Mouse (Mus musculus): Measurements from ENCODE around the gene Pclo. TPM values are rescaled to one million over a fixed set of nuclear protein-coding genes. Genes with fewer than 3 reads are reported as not detected.
A peak's percentile ranks its signal among the peaks of the same experiment; 100 is the strongest.
"Not testable (repeated sequence)": the region's sequence is repeated elsewhere in the genome, so short reads cannot be mapped to it uniquely, and the experiment has no call there.

The Pclo gene
- total RNA-seq (2021): 100 to 1,000 TPM; 154 to 163 TPM
- long read RNA-seq, experiment 1, partial matches to known transcripts: 6 of 10 reads
- long read RNA-seq, experiment 1, other reads (novel, unspliced or antisense): 4 of 10 reads
- long read RNA-seq, experiment 2, partial matches to known transcripts: 7 of 9 reads
- long read RNA-seq, experiment 2, other reads (novel, unspliced or antisense): 2 of 9 reads

DNA sequence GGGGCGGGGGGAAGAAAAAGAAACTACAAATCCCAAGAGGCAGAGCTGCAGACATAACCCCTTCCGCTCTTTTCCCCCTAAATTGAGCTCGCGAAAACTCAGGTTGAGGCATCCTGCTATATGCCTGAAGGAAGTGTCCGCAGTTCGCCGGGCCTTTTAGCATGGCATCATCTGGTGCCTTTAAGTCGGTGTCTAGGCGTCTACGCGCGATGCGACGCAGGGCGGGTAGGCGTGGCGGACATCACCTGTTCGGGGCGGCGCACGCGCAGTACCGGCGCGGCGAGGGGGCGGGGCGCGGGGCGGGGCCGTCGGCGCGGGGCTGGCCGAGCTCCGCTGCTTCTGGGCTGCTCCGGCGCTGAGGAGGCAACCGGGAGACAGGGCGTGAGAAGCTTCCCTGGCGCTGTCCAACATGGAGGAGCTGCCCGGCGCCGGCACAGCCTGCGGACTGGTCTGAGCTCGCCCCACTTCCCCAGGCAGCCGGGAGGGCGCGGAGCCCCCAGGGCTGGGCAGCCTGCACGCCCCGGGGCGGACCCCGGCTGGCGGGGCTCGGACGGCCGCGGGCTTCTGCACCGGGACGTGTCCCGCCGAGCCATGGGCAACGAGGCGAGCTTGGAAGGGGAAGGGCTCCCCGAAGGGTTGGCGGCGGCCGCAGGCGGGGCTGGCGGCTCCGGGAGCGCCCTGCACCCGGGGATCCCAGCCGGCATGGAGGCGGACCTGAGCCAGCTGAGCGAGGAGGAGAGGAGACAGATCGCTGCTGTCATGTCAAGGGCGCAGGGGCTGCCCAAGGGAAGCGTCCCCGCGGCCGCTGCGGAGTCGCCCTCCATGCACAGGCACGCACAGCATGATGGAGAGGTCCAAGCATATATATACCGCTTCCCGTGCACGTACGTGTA is at the start of gene Pclo:
Gene Pclo, plus strand, starts transcription at position 288 of the 893 bp plus-strand sequence.
- peak; percentile 90 to 91 for DNase-seq (ENCODE audit: extremely low spot score in 1 of 2, low spot score in 2 of 2)
- intact Hi-C loops (cut with DNase I): no loop called here
- TF ChIP-seq CTCF (IDR thresholded peaks at IDR 0.05): no peak
- peak within 1 kb of the TSS; percentile 95 for H3K27ac ChIP-seq
- H3K4me3 ChIP-seq: peak within 1 kb of the TSS; percentile 88

DNA sequence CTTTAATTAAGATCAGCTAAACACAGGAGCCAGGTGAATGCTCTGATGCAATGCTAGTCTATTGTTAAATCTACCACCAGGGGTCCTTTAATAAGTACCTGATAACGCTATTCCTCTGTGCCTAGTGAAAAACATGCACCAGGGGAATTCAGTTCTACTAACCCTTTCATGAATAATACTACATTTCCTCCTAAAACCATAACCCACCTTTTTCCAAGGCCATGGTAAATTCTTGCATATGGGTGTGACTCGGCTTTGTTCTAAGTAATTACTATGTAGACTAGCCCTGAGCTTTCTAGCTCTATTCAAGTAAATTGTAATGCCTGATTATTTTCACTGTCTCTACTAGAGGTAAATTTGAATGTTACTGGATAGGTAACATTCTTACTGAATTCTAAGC is 20.3 kb upstream of the Pclo start:
- DNase-seq (ENCODE audit: extremely low spot score in 1 of 2, low spot score in 2 of 2); intact Hi-C loops (cut with DNase I): not testable (repeated sequence)

DNA sequence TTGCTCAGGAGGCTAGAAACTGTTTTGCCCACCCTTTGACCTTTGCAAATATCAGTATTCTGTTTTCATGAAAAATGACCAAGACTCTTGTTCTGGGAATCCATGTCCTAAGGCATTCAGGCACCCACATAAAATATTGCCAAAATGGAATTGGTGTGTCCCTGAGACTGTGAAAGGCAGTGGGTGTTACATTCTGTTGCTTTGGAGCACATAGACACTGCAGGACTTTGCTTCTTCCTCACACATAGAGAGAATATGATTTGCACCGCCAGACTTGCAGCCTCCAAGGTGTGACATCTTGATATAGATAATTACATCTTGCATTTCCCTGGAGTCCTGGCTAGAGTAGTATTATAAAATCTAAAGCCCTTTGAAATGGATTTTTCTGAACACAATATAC is 6.2 kb upstream of the Pclo start:
- Histone ChIP-seq H3K4me3 (no peak overlapping the region), H3K27ac (no peak overlapping the region)
- TF ChIP-seq CTCF (IDR thresholded peaks at IDR 0.05): no peak
- no peak for DNase-seq (ENCODE audit: extremely low spot score in 1 of 2, low spot score in 2 of 2)
- intact Hi-C loops (cut with DNase I): loop anchor here (5.0 kb wide), 1 partner anchor 116 kb away; no protein-coding TSS in a partner anchor

More for the DNA sequence above, 20.3 kb upstream of the Pclo start:
- H3K27ac ChIP-seq, H3K4me3 ChIP-seq: not testable (repeated sequence)

DNA sequence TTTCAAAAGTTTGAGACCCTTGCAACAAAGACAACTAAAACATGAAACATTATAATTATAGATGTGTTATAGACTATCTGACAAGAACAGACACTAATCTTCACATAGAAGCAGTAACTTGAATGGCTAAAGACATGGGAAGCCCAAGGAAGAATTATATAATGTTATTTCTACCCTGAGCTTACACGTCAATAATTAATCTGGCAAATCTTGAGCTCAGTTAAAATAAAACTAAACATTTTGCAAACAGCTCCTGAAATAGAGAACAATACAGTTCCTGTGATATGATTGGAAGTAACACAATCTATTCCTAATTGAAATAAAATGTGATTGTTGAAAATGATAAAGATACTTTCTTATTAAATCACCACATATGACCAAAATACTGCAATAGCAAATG is 5.1 kb upstream of the Pclo start:
- intact Hi-C loops (cut with DNase I): loop anchor here (5.0 kb wide), 1 partner anchor 117 kb away; no protein-coding TSS in a partner anchor
- H3K27ac ChIP-seq: no peak overlapping the region
- no peak overlapping the region for H3K4me3 ChIP-seq
- DNase-seq (ENCODE audit: extremely low spot score in 1 of 2, low spot score in 2 of 2): no peak
- TF ChIP-seq CTCF (IDR thresholded peaks at IDR 0.05): no peak

- no peak for DNase-seq (ENCODE audit: extremely low spot score in 1 of 2, low spot score in 2 of 2)
- no peak for TF ChIP-seq CTCF (IDR thresholded peaks at IDR 0.05)
- Histone ChIP-seq H3K27ac (no peak overlapping the region), H3K4me3 (no peak overlapping the region)
- intact Hi-C loops (cut with DNase I): no loop called here
Observed at GRCm38 (mm10) chr5:14518131-14518832, 3.6 kb downstream of the Pclo start.

DNA sequence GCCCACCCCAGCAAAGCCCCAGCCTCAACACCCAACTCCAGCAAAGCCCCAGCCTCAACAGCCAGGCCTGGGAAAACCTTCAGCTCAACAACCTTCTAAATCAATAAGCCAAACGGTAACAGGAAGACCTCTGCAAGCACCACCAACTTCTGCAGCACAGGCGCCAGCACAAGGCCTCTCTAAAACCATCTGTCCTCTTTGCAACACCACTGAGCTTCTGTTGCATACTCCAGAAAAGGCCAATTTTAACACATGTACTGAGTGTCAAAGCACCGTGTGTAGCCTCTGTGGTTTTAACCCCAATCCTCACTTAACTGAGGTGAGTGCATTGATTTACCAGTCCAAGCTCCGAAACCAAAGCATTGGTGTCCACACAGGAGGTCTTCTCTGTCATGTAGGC is 7.3 kb downstream of the Pclo start:
- intact Hi-C loops (cut with DNase I): loop anchor here (10.0 kb wide), 1 partner anchor 283 kb away; no protein-coding TSS in a partner anchor
- no peak for TF ChIP-seq CTCF (IDR thresholded peaks at IDR 0.05)
- H3K27ac ChIP-seq: no peak overlapping the region
- no peak for DNase-seq (ENCODE audit: extremely low spot score in 1 of 2, low spot score in 2 of 2)
- H3K4me3 ChIP-seq: no peak overlapping the region

GRCm38 (mm10) chr5:14526038-14526437 is 11.3 kb downstream of the Pclo start:
- intact Hi-C loops (cut with DNase I): loop anchor here (5.0 to 10.0 kb wide), 2 partner anchors 96 to 279 kb away; no protein-coding TSS in a partner anchor
- no peak overlapping the region for H3K4me3 ChIP-seq

GRCm38 (mm10) chr5:14527796-14528195 is 13.1 kb downstream of the Pclo start:
- no peak for DNase-seq (ENCODE audit: extremely low spot score in 1 of 2, low spot score in 2 of 2)
- intact Hi-C loops (cut with DNase I): loop anchor here (5.0 to 10.0 kb wide), 2 partner anchors 95 to 277 kb away; no protein-coding TSS in a partner anchor
- TF ChIP-seq CTCF (IDR thresholded peaks at IDR 0.05): no peak
- Histone ChIP-seq H3K4me3 (no peak overlapping the region), H3K27ac (no peak overlapping the region)

More at GRCm38 (mm10) chr5:14526038-14526437, 11.3 kb downstream of the Pclo start:
- DNase-seq (ENCODE audit: extremely low spot score in 1 of 2, low spot score in 2 of 2): no peak
- TF ChIP-seq CTCF (IDR thresholded peaks at IDR 0.05): no peak
- H3K27ac ChIP-seq: no peak overlapping the region

DNA sequence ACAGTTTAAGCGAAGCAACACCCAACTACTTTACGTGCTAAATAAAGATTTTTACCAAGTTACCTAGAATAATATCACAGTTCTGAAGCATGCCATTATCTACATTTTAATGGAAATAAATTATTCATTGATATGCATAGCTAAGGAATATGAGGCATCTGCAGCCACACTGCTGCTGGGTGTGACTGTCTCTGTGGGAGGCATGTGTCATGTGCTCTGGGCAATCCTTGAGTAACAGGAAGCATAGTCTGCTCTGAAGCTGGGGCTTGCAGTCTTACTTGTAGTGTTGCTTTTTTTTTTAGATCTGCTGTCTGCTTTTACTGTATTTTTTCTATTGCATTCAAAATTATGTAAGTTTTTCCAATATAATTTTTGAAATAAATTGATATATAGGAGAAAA is 17.2 kb downstream of the Pclo start:
- Histone ChIP-seq H3K27ac (no peak overlapping the region), H3K4me3 (no peak overlapping the region)
- intact Hi-C loops (cut with DNase I): no loop called here
- no peak for DNase-seq (ENCODE audit: extremely low spot score in 1 of 2, low spot score in 2 of 2)
- TF ChIP-seq CTCF (IDR thresholded peaks at IDR 0.05): no peak

- H3K27ac ChIP-seq: no peak overlapping the region
- no peak for DNase-seq (ENCODE audit: extremely low spot score in 1 of 2, low spot score in 2 of 2)
- TF ChIP-seq CTCF (IDR thresholded peaks at IDR 0.05): no peak
- no peak overlapping the region for H3K4me3 ChIP-seq
- intact Hi-C loops (cut with DNase I): no loop called here
Observed at GRCm38 (mm10) chr5:14539346-14539745, 24.6 kb downstream of the Pclo start.

GRCm38 (mm10) chr5:14539961-14540627 is 25.4 kb downstream of the Pclo start:
- intact Hi-C loops (cut with DNase I): no loop called here
- DNase-seq (ENCODE audit: extremely low spot score in 1 of 2, low spot score in 2 of 2): no peak
- TF ChIP-seq CTCF (IDR thresholded peaks at IDR 0.05): no peak
- no peak overlapping the region for H3K27ac ChIP-seq
- H3K4me3 ChIP-seq: no peak overlapping the region
